Mouse (Mus musculus) embryonic fibroblast, embryonic 13.5 days (primary cell): ENCODE data around the gene Caml. TPM values are rescaled to one million over a fixed set of nuclear protein-coding genes. Genes with fewer than 3 reads are reported as not detected.
"Not testable (repeated sequence)": the region's sequence is repeated elsewhere in the genome, so short reads cannot be mapped to it uniquely, and the experiment has no call there.

ENCODE experiments used
- H3K27ac ChIP-seq: 2 replicates; pipeline ENCODE4 v1.5.1; 2012; ENCODE audit warnings: low read length, control low read depth, inconsistent platforms; ENCODE audit not compliant: insufficient read depth
- H3K4me1 ChIP-seq: 2 replicates; pipeline ENCODE4 v1.6.1; 2011; ENCODE audit warnings: low read length; ENCODE audit not compliant: control insufficient read depth, insufficient read depth
- H3K4me3 ChIP-seq: 2 replicates; pipeline ENCODE4 v1.5.1; 2011; ENCODE audit warnings: mild to moderate bottlenecking, control low read depth, low read length; ENCODE audit not compliant: insufficient read depth
- CTCF ChIP-seq: IDR thresholded peaks from 2 replicates; pipeline ENCODE4 v1.5.1; 2011; ENCODE audit warnings: mild to moderate bottlenecking, control low read depth, low read length, moderate library complexity, borderline replicate concordance; ENCODE audit not compliant: insufficient read depth
- POLR2A ChIP-seq: IDR thresholded peaks from 2 replicates; pipeline ENCODE4 v1.6.1; 2011; ENCODE audit warnings: low read depth, mild to moderate bottlenecking, control low read depth, low read length, moderate library complexity
- polyA plus RNA-seq: library from polyadenylated mRNA; stranded (reverse); fragments of >200 nt; gene quantifications from 2 replicates; pipeline ENCODE4 v1.2.4, GENCODE M21; 2011; ENCODE audit warnings: low read depth; ENCODE audit not compliant: missing spikeins, insufficient read length

The Caml gene
- polyA plus RNA-seq, 1 experiment, result 50.0 TPM

- no peak overlapping the region for H3K4me3 ChIP-seq
- no peak for TF ChIP-seq CTCF
- no peak for TF ChIP-seq POLR2A
- H3K4me1 ChIP-seq, result peaks cover 7% of the 10 kb centered on the region
- no peak overlapping the region for H3K27ac ChIP-seq
These were observed 26.0 kb upstream of the Caml start for GRCm38 (mm10) chr13:55596802-55597201.

GRCm38 (mm10) chr13:55599566-55600540 lies 23.0 kb upstream of the Caml start, which contains the start of gene B4galt7:
Gene B4galt7, plus strand, starts transcription at chr13:55599896.
- peaks cover 3% of the 10 kb centered on the region; the same call in 1 of the 2 replicates for H3K4me1 ChIP-seq
- peak within 1 kb of the TSS; percentile 98 for H3K4me3 ChIP-seq
- peak; percentile 77 for TF ChIP-seq POLR2A
- no peak for TF ChIP-seq CTCF
- H3K27ac ChIP-seq, result 0 out of 2 replicates have a peak within 1 kb of the TSS, but pooled peaks have one; percentile 37

DNA sequence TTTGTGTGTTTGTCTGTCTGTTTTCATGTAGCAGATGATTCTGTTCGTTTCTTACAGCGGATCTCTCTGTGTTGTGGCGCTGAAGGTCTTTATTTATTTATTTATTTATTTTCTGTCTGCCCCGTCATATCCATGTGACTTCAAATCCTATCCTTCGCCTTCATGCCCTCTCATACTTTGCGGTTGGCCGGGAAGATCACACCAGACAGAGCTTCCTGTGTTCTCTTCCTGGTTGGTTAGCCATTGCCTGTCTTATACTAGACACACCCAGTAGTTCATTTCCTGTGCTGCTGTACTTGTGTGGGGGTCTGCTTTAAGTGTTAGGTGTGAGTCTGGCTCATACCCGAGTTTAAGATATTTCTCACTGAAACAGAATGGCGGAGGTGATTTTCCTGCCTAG lies 22.1 kb upstream of the Caml start:
- Histone ChIP-seq H3K27ac (peak overlapping the region; percentile 37; the same call in 1 of the 2 replicates), H3K4me3 (peak overlapping the region; percentile 98), H3K4me1 (peaks cover 3% of the 10 kb centered on the region; the same call in 1 of the 2 replicates)
- TF ChIP-seq CTCF, result no peak
- TF ChIP-seq POLR2A, result no peak

DNA sequence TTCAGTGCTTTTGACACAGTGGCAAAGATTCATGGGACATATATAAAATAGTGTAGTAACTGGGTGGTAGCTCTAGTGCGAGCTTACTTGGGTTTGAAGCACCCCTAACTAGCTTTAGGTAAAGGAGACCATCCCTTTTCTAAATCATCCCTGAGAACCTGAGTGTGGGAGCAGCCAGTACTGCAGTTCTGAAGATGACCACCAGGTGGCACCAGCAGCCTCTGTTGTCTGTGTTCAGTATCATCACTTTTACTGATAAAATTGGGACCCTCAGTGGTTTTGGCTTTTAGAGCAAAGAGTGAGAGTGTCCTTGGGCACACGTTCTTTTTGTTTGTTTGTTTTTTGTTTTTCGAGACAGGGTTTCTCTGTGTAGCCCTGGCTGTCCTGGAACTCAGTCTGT lies 21.2 kb upstream of the Caml start:
- H3K4me1 ChIP-seq, result peaks cover 3% of the 10 kb centered on the region; the same call in 1 of the 2 replicates
- no peak overlapping the region for H3K27ac ChIP-seq
- no peak overlapping the region for H3K4me3 ChIP-seq
- no peak for TF ChIP-seq POLR2A
- peak; percentile 63; the same call in 1 of the 2 replicates for TF ChIP-seq CTCF

GRCm38 (mm10) chr13:55604606-55605005 lies 18.2 kb upstream of the Caml start:
- TF ChIP-seq POLR2A, result no peak
- no peak for TF ChIP-seq CTCF
- Histone ChIP-seq H3K27ac (no peak overlapping the region), H3K4me1 (peaks cover 1% of the 10 kb centered on the region; the same call in 1 of the 2 replicates), H3K4me3 (no peak overlapping the region)

DNA sequence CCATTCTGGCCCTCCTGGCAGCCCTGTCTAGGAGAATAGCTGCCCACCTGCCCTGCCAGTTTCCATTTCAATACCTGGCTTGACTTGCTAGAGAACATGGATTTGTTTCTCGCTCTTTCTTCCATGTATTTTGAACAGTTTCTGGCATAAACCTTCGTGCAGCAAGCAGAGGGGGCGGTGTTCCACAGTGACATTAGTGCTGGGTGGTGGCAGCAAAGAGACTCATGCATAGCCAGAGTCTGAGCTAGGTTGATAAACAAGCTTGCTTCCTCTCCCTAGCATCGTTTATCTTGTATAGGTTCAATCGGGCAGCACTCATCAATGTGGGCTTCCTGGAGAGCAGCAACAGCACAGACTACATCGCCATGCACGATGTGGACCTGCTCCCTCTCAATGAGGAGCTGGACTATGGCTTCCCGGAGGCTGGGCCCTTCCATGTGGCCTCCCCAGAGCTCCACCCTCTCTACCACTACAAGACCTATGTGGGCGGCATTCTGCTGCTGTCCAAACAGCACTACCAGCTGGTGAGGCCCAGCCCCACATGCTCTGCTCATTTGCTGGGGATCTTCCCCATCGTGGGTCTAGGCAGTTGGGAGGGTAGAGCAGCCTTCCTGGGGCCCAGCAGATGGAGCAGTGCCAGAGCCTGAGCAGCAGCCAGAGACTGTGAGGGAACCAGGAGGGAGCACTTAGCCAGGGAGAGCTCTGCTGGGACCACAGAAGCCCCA lies 15.7 kb upstream of the Caml start:
- Histone ChIP-seq H3K4me1 (peaks cover 5% of the 10 kb centered on the region), H3K27ac (no peak overlapping the region), H3K4me3 (no peak overlapping the region)
- no peak for TF ChIP-seq CTCF
- TF ChIP-seq POLR2A, result no peak

DNA sequence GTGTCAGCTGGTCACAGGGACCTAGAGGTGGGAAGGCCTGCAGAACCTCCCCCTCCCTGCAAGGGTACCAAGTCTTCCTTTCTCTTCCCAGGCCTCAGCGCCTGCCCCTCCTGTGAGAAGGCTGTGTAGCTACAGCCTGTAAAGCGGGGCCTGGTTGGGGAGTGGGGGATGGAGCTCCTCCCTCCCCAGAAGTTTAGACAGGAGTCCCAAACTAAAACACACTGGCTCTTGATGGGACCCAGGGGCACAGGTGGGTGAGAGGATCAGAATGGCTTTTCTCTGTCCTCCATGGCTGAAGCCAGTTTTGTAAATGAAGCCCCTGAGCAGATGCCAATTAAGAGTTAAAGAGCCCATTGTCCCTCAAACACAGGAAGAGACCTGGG lies 15.2 kb upstream of the Caml start:
- no peak overlapping the region for H3K27ac ChIP-seq
- TF ChIP-seq CTCF (no peak), POLR2A (no peak)
- H3K4me3 ChIP-seq, result no peak overlapping the region
- H3K4me1 ChIP-seq, result peaks cover 5% of the 10 kb centered on the region

DNA sequence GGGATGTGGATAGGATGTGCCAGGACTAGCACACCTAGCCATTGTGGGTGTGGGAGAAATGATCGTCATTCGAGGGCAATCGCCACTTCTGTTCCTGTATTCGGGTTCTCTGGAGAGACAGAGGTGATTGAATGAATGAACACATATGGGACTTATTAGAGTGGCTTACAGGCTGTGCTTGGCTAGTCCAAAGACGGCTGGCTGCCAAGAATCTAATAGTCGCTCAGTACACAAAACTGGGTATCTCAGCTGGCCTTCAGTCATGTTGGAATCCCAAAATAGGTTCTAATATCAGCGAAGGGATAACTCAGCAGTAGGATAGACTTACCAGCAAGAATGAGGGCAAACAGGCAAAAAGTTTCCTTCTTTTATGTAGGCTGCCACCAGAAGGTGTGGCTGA lies 10.8 kb upstream of the Caml start:
- TF ChIP-seq CTCF (no peak), POLR2A (no peak)
- H3K4me3 ChIP-seq, result no peak overlapping the region
- H3K4me1 ChIP-seq, result peaks cover 5% of the 10 kb centered on the region
- H3K27ac ChIP-seq, result peak overlapping the region; percentile 13

GRCm38 (mm10) chr13:55613471-55613870 lies 9.3 kb upstream of the Caml start:
- no peak for TF ChIP-seq CTCF
- no peak for TF ChIP-seq POLR2A
- Histone ChIP-seq H3K4me1 (peaks cover 5% of the 10 kb centered on the region), H3K27ac (no peak overlapping the region), H3K4me3 (no peak overlapping the region)

DNA sequence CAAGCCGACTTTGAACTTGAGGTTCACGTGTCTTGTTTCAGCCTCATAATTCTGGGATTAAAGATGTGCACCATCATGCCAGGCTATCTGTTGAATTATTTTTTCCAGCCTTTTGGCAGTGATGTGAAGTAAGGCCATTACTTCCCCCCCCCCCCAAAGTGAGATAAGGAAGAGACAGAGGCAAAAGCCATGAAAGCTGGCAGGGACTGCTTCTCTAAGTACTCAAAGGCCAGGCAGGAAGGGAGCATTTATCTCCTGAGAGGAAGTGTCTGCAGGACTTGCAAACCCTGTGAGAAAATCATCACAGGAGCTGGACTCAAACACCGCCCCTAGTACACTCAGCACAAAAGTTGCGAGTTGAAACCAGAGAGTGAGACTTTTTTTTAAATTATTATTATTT lies 3.5 kb upstream of the Caml start:
- H3K4me1 ChIP-seq, result no peaks in the 10 kb centered on the region
- no peak overlapping the region for H3K4me3 ChIP-seq
- TF ChIP-seq POLR2A (no peak), CTCF (no peak)
- no peak overlapping the region for H3K27ac ChIP-seq

GRCm38 (mm10) chr13:55620275-55620674 lies 2.5 kb upstream of the Caml start:
- 0 out of 2 replicates have a peak, but pooled peaks cover 4% of the 10 kb centered on the region for H3K4me1 ChIP-seq
- no peak overlapping the region for H3K27ac ChIP-seq
- no peak overlapping the region for H3K4me3 ChIP-seq
- no peak for TF ChIP-seq POLR2A
- no peak for TF ChIP-seq CTCF

- H3K4me3 ChIP-seq, result peak overlapping the region; percentile 82
- not testable (repeated sequence) for H3K27ac ChIP-seq, H3K4me1 ChIP-seq
These were observed 603 bp upstream of the Caml start for GRCm38 (mm10) chr13:55622156-55622648.
